Mouse (Mus musculus): ENCODE data around the gene Gfra1. TPM values are rescaled to one million over a fixed set of nuclear protein-coding genes. Genes with fewer than 3 reads are reported as not detected.

Gene Gfra1
- total and polyA plus RNA-seq, 3 experiments, result not detected

- no peaks in the 10 kb centered on the region for H3K4me1 ChIP-seq (ENCODE audit: control insufficient read depth in 1 of 2, insufficient read depth in 2 of 2)
- no peak overlapping the region for H3K9ac ChIP-seq (ENCODE audit: insufficient read depth, low read depth)
- in situ Hi-C loops (cut with MboI; ENCODE audit: low pct_ligation_motif_present, low pct_unique_long_range_greater_than_20kb, low sequenced_read_pairs), result no loop called here
- H3K4me3 ChIP-seq (replicated peaks in 1 of 3; ENCODE audit: low read depth in 2 of 3, low read length in 2 of 3, poor library complexity in 1 of 3), result no peak overlapping the region
- dilution Hi-C loops (cut with MboI; ENCODE audit: extremely low pct_ligation_motif_present, extremely low pct_unique_long_range_greater_than_20kb, low sequenced_read_pairs), result no loop called here
- H3K36me3 ChIP-seq (replicated peaks in 1 of 2; ENCODE audit: control insufficient read depth in 1 of 2, insufficient read depth in 1 of 2, low read length in 1 of 2), result no peaks in the 10 kb centered on the region
- no peaks in the 10 kb centered on the region for H3K27me3 ChIP-seq (replicated peaks)
- no peak overlapping the region for H3K4me2 ChIP-seq (ENCODE audit: insufficient read depth, low read depth, poor library complexity, severe bottlenecking)
- no peak for DNase-seq (ENCODE audit: extremely low read depth)
- H3K9me3 ChIP-seq (replicated peaks; ENCODE audit: low read length), result peaks cover 7% of the 10 kb centered on the region
- no peak overlapping the region for H3K27ac ChIP-seq (ENCODE audit: insufficient read depth, low read depth)
- H3K79me2 ChIP-seq (replicated peaks; ENCODE audit: control insufficient read depth, extremely low read depth, insufficient read depth, poor library complexity, severe bottlenecking), result no peaks in the 10 kb centered on the region
- TF ChIP-seq E2F4 (IDR thresholded peaks at IDR 0.05; ENCODE audit: insufficient replicate concordance, low read depth, low read length), result no peak
- TF ChIP-seq USF2 (conservative IDR thresholded peaks at IDR 0.05; ENCODE audit: low read depth, low read length), result no peak
- no peak for TF ChIP-seq PAX5 (IDR thresholded peaks at IDR 0.05; ENCODE audit: low read length)
Observed at GRCm38 (mm10) chr19:58486686-58487085, 31.0 kb upstream of the Gfra1 start.

DNA sequence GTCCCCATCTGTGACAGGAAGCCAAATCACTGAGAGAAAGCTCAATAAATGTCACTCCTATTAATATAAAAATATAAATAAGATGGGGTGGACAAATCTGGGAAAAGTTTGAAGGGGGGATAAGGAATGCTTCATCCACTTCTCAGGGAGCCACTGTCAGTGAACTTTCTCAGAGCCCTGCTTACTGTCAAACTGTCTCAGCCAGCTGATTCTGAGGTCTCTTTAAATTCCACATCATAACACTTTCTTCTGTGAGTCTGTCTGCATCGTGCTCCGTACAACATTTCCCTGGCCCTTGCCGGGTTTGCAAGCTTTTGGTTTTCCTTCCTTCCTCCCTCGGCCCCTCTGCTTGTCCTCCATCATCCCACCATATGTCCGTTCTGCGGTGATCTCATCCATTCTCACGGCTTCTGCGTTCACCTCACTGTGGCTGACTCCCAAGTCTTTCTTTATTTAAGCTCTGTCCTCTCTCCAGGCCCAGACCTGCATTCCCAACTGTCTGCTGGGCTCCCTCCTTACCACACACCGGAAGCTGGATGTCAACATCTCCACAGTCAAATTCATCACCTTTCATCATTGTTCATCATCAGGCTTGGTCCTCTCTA lies 26.8 kb upstream of the Gfra1 start:
- dilution Hi-C loops (cut with MboI; ENCODE audit: extremely low pct_ligation_motif_present, extremely low pct_unique_long_range_greater_than_20kb, low sequenced_read_pairs) (no loop called here), in situ Hi-C loops (cut with MboI; ENCODE audit: low pct_ligation_motif_present, low pct_unique_long_range_greater_than_20kb, low sequenced_read_pairs) (no loop called here)

DNA sequence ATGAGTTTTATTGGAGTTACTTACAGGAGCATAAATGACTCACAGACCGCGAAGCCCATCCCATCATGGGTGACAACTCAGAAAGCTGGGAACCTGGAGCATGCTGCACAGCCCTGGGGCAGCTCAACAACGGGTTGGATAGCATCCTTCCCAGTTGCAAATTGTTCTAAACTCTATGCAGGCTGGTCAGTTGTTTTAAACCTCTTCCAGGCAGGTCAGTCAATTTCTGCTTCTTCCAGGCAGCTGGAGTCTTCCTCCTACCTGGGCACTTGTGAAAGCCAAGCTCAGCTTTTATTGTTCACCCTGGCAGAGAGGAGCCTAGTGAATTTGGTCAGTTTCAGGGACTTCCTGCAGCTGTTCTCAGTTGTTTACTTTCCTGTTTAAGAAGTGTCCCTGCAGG lies 18.5 kb upstream of the Gfra1 start:
- Histone ChIP-seq H3K4me3 (replicated peaks in 1 of 3; ENCODE audit: low read depth in 2 of 3, low read length in 2 of 3, poor library complexity in 1 of 3) (no peak overlapping the region), H3K79me2 (replicated peaks; ENCODE audit: control insufficient read depth, extremely low read depth, insufficient read depth, poor library complexity, severe bottlenecking) (no peaks in the 10 kb centered on the region), H3K36me3 (replicated peaks in 1 of 2; ENCODE audit: control insufficient read depth in 1 of 2, insufficient read depth in 1 of 2, low read length in 1 of 2) (no peaks in the 10 kb centered on the region), H3K27me3 (replicated peaks) (no peaks in the 10 kb centered on the region), H3K4me1 (ENCODE audit: control insufficient read depth in 1 of 2, insufficient read depth in 2 of 2) (no peaks in the 10 kb centered on the region), H3K9ac (ENCODE audit: insufficient read depth, low read depth) (no peak overlapping the region), H3K4me2 (ENCODE audit: insufficient read depth, low read depth, poor library complexity, severe bottlenecking) (no peak overlapping the region), H3K9me3 (replicated peaks; ENCODE audit: low read length) (peaks cover 2% of the 10 kb centered on the region), H3K27ac (ENCODE audit: insufficient read depth, low read depth) (no peak overlapping the region)
- in situ Hi-C loops (cut with MboI; ENCODE audit: low pct_ligation_motif_present, low pct_unique_long_range_greater_than_20kb, low sequenced_read_pairs) (loop anchor here (25.0 kb wide), 1 partner anchor 412 kb away; no protein-coding TSS in a partner anchor), dilution Hi-C loops (cut with MboI; ENCODE audit: extremely low pct_ligation_motif_present, extremely low pct_unique_long_range_greater_than_20kb, low sequenced_read_pairs) (no loop called here)
- TF ChIP-seq HCFC1 (IDR thresholded peaks at IDR 0.05; ENCODE audit: low read depth, low read length), result no peak
- no peak for TF ChIP-seq MXI1 (IDR thresholded peaks at IDR 0.05; ENCODE audit: low read depth, low read length)
- TF ChIP-seq JUND (conservative IDR thresholded peaks at IDR 0.05; ENCODE audit: low read depth, low read length), result no peak
- TF ChIP-seq USF2 (conservative IDR thresholded peaks at IDR 0.05; ENCODE audit: low read depth, low read length), result no peak
- no peak for TF ChIP-seq ZMIZ1 (IDR thresholded peaks at IDR 0.05; ENCODE audit: low read depth, low read length)
- TF ChIP-seq PAX5 (IDR thresholded peaks at IDR 0.05; ENCODE audit: low read length), result no peak
- TF ChIP-seq MAX (IDR thresholded peaks at IDR 0.05; ENCODE audit: low read length), result no peak
- no peak for DNase-seq (ENCODE audit: extremely low read depth)

More for the DNA sequence above, 26.8 kb upstream of the Gfra1 start:
- H3K4me1 ChIP-seq (ENCODE audit: control insufficient read depth in 1 of 2, insufficient read depth in 2 of 2), result no peaks in the 10 kb centered on the region
- no peaks in the 10 kb centered on the region for H3K79me2 ChIP-seq (replicated peaks; ENCODE audit: control insufficient read depth, extremely low read depth, insufficient read depth, poor library complexity, severe bottlenecking)
- no peaks in the 10 kb centered on the region for H3K36me3 ChIP-seq (replicated peaks in 1 of 2; ENCODE audit: control insufficient read depth in 1 of 2, insufficient read depth in 1 of 2, low read length in 1 of 2)
- no peak overlapping the region for H3K9ac ChIP-seq (ENCODE audit: insufficient read depth, low read depth)
- no peak for DNase-seq (ENCODE audit: extremely low read depth)
- H3K9me3 ChIP-seq (replicated peaks; ENCODE audit: low read length), result no peaks in the 10 kb centered on the region
- H3K27me3 ChIP-seq (replicated peaks), result no peaks in the 10 kb centered on the region
- H3K27ac ChIP-seq (ENCODE audit: insufficient read depth, low read depth), result no peak overlapping the region
- H3K4me3 ChIP-seq (replicated peaks in 1 of 3; ENCODE audit: low read depth in 2 of 3, low read length in 2 of 3, poor library complexity in 1 of 3), result no peak overlapping the region
- no peak overlapping the region for H3K4me2 ChIP-seq (ENCODE audit: insufficient read depth, low read depth, poor library complexity, severe bottlenecking)
- no peak for TF ChIP-seq ELF1 (IDR thresholded peaks at IDR 0.05; ENCODE audit: low read depth, low read length)
- TF ChIP-seq ZC3H11A (IDR thresholded peaks at IDR 0.05; ENCODE audit: low read depth, low read length), result no peak
- no peak for TF ChIP-seq MYC (IDR thresholded peaks at IDR 0.05; ENCODE audit: low read depth, low read length)
- TF ChIP-seq BHLHE40 (IDR thresholded peaks at IDR 0.05; ENCODE audit: low read depth, low read length), result no peak
- TF ChIP-seq ZKSCAN1 (IDR thresholded peaks at IDR 0.05; ENCODE audit: borderline replicate concordance, low read depth, low read length), result no peak
- TF ChIP-seq CTCF (conservative IDR thresholded peaks at IDR 0.05 in 1 of 2, IDR thresholded peaks at IDR 0.05 in 1 of 2; ENCODE audit: low read depth in 2 of 2, low read length in 2 of 2), result no peak
- no peak for TF ChIP-seq RAD21 (IDR thresholded peaks at IDR 0.05; ENCODE audit: low read depth, low read length)
